Mouse (Mus musculus) liver, embryonic 12.5 days (tissue): ENCODE results near the gene Eps8l2. TPM values are rescaled to one million over a fixed set of nuclear protein-coding genes. Genes with fewer than 3 reads are reported as not detected.

ENCODE experiments used
- ATAC-seq: fragments of 200-750 bp; cut with Nextera tagmentation; 2 replicates; pipeline ENCODE4 v1.8.0; 2017; ENCODE audit warnings: moderate number of reproducible peaks, mild to moderate bottlenecking, moderate library complexity
- H3K27ac ChIP-seq: fragments of 300-500 bp; sonication (generic); 2 replicates; pipeline ENCODE4 v1.5.1; 2016; ENCODE audit warnings: mild to moderate bottlenecking
- H3K27me3 ChIP-seq: fragments of 300-500 bp; sonication (generic); replicated peaks from 2 replicates; pipeline ENCODE4 v1.6.1; 2016; ENCODE audit warnings: mild to moderate bottlenecking, moderate library complexity
- H3K36me3 ChIP-seq: fragments of 300-500 bp; sonication (generic); 2 replicates; pipeline ENCODE4 v1.6.1; 2016; ENCODE audit warnings: mild to moderate bottlenecking, moderate library complexity
- H3K4me1 ChIP-seq: fragments of 300-500 bp; sonication (generic); 2 replicates; pipeline ENCODE4 v1.6.1; 2016
- H3K4me2 ChIP-seq: fragments of 300-500 bp; sonication (generic); 2 replicates; pipeline ENCODE4 v1.6.1; 2016; ENCODE audit warnings: mild to moderate bottlenecking, moderate library complexity
- H3K4me3 ChIP-seq: fragments of 300-500 bp; sonication (generic); 2 replicates; pipeline ENCODE4 v1.5.1; 2016; ENCODE audit warnings: mild to moderate bottlenecking, moderate library complexity
- H3K9ac ChIP-seq: fragments of 300-500 bp; sonication (generic); 2 replicates; pipeline ENCODE4 v1.6.1; 2016; ENCODE audit warnings: mild to moderate bottlenecking, moderate library complexity
- H3K9me3 ChIP-seq: fragments of 300-500 bp; sonication (generic); replicated peaks from 2 replicates; pipeline ENCODE4 v1.6.1; 2016; ENCODE audit warnings: mild to moderate bottlenecking, moderate library complexity
- WGBS: fragments of 180-500 bp; shearing (Covaris S2); methylation state at CpG from one replicate; pipeline ENCODE4 v1.1.7; 2016; ENCODE audit not compliant: insufficient replicate concordance; 5-methylcytosine and 5-hydroxymethylcytosine counted together
- polyA plus RNA-seq: library from polyadenylated mRNA; unstranded; fragments of >200 nt; fragmentation: Nextera tagmentation; extraction: Ambion mirVana; gene quantifications from 2 replicates; pipeline ENCODE4 v1.2.1, GENCODE M21; 2016

Gene Eps8l2
- polyA plus RNA-seq, 1 experiment from 2014 or later, result 4.9 TPM

DNA sequence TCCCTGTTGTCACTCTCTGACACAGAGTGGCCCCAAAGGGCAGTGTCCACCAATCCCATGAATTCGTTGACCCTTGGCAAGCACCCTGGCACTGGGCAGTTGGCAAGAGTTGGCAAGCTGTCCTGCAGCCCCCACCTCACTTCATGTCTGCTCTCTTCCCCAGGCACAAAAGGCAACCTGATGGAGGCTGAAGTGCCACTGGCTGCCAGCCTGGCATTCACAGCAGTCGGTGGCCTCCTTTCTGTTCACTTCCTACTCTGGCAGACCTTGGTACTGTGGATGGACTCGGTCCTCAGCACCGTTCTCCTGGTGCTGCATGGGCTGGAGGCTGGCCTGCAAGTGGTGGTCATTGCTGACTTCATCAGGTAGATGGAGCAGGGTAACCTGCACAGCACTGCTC is 3.0 kb upstream of the Eps8l2 start:
- H3K9me3 ChIP-seq, result no peaks in the 10 kb centered on the region
- H3K36me3 ChIP-seq, result peaks cover 40% of the 10 kb centered on the region
- 68% methylated on average over 4 of the region's 4 CpGs for WGBS
- ATAC-seq, result no peak
- peaks cover 26% of the 10 kb centered on the region for H3K27me3 ChIP-seq
- H3K4me1 ChIP-seq, result peaks cover 22% of the 10 kb centered on the region
- H3K9ac ChIP-seq, result no peak overlapping the region
- no peak overlapping the region for H3K4me2 ChIP-seq
- no peak overlapping the region for H3K27ac ChIP-seq
- no peak overlapping the region for H3K4me3 ChIP-seq

DNA sequence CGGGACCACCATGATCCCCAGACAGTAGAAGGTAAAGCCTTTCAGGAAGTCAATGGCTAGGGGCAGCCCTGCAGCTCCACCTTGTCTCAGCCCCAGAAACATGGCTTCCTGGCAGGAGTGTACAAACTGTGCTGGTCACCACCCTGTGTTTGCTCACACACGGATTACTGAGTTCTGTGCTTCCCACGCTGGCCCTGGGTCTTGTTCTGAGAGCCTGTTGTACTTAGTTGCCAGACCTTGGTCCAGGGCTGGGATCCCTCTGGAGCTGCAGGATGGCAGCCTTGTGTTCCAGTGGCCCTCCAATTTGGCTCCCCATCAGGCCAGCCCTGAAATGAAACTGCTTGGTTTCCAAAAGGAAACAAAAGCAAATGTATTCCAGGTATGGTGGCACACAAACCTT is 2.4 kb upstream of the Eps8l2 start:
- peaks cover 22% of the 10 kb centered on the region for H3K4me1 ChIP-seq
- no peak for ATAC-seq
- no peaks in the 10 kb centered on the region for H3K9me3 ChIP-seq
- no peak overlapping the region for H3K27ac ChIP-seq
- H3K9ac ChIP-seq, result no peak overlapping the region
- peaks cover 39% of the 10 kb centered on the region for H3K36me3 ChIP-seq
- H3K4me3 ChIP-seq, result no peak overlapping the region
- WGBS, result 67% methylated on average over 3 of the region's 3 CpGs
- peaks cover 26% of the 10 kb centered on the region for H3K27me3 ChIP-seq
- H3K4me2 ChIP-seq, result no peak overlapping the region

DNA sequence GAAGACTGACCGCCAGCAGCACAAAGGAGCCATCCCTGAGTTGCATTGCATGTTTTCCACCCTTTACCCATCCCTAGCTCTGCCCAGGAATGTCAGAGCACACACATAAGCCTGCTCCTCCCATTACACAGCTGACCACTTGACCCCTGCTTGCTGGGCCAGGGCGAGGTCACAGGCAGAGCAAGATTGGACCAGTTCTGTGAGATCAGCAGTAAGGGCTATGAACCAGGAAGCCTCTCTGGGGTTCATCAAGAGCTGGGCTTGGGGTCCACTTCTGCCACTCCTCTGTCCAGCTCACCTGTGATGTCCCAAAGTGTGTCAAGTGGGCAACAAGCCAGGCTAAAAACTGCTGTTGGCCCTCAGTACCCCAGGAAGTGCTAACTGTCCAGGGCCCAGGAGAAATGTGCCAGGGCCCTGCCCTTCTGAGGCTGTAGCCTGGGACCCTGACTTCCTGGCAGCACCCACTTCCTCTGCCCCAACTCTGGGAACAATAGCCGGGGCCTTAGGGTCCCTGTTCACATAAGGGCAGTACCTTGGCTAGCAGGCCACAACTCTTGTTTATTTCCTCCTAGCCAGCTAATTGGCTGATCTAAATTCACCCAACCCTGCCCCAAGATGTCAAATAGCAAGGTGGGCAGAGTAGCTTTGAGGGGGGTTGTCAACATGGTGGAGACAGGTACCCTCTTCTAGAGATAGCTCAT is 814 bp upstream of the Eps8l2 start:
- Histone ChIP-seq H3K36me3 (peaks cover 29% of the 10 kb centered on the region), H3K9ac (no peak overlapping the region), H3K4me3 (no peak overlapping the region), H3K27ac (no peak overlapping the region), H3K4me1 (peaks cover 22% of the 10 kb centered on the region), H3K9me3 (no peaks in the 10 kb centered on the region), H3K4me2 (peak overlapping the region; percentile 64), H3K27me3 (peaks cover 28% of the 10 kb centered on the region)
- 61% methylated on average over 3 of the region's 3 CpGs for WGBS
- ATAC-seq, result no peak

DNA sequence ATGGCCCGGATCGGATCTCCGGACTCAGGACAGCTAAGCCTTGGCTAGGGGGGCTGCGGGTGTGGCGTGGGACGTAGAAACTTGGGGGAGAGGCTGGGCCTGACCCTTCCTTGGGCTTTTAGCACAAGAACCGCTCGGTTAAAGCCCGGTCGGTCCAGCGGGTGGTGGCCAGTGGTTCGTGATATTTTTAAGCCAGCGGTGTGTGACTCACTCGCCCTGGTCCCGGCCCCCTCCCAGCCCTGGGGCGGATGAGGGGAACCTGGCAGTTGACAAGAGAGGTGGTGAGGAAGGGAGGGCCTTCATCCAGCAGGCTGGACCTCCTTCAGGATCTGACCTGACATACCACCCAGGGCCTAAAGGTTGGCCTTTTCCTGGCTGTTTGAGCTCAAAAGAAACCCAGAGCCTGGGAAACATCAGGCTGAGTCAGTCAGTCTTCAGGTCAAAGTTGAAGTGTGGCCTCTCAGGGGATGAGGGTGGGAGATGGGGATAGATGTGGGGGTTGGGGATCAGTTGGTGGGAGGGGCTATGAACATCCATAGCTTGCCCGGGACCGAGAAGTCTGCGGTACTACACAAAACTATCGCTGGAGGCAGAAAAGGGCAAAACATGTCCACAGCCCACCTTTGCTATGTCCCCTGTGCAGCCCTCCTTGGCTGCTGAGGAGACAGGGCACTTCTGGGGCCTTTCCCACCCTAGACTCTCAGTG is 688 bp downstream of the Eps8l2 start:
- H3K27ac ChIP-seq, result no peak overlapping the region
- no peaks in the 10 kb centered on the region for H3K9me3 ChIP-seq
- peak overlapping the region; percentile 53; the same call in 1 of the 2 replicates for H3K9ac ChIP-seq
- ATAC-seq, result no peak
- H3K36me3 ChIP-seq, result peaks cover 19% of the 10 kb centered on the region; the same call in 1 of the 2 replicates
- H3K27me3 ChIP-seq, result peaks cover 37% of the 10 kb centered on the region
- peak overlapping the region; percentile 64 for H3K4me2 ChIP-seq
- peak overlapping the region; percentile 36 for H3K4me3 ChIP-seq
- 42% methylated on average over 20 of the region's 20 CpGs for WGBS
- H3K4me1 ChIP-seq, result peaks cover 22% of the 10 kb centered on the region

DNA sequence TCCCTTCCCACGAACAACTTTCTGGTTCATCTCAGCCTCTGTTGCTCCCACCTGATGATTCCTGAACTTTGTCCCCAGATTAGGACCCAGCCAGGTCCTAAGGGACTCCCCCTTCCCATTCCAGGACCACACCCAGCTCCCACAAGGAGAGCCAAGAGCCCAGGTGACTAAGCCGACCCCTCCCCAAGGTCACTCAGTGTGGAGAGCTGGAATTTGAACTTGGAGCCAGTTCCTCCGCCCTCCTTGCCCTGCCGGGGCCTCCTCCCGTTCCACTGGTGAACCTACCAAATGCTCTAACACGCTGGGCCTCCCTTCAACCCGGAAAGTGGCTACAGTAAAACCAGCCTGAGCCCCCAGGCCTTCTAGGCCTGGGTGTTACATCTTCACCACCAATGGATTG is 1.3 kb downstream of the Eps8l2 start:
- ATAC-seq, result no peak
- Histone ChIP-seq H3K9me3 (no peaks in the 10 kb centered on the region), H3K4me1 (peaks cover 22% of the 10 kb centered on the region), H3K4me3 (no peak overlapping the region), H3K4me2 (no peak overlapping the region; the same call in 1 of the 2 replicates), H3K27ac (peak overlapping the region; percentile 27), H3K36me3 (peaks cover 12% of the 10 kb centered on the region; the same call in 1 of the 2 replicates), H3K27me3 (peaks cover 37% of the 10 kb centered on the region), H3K9ac (no peak overlapping the region)
- WGBS, result 70% methylated on average over 7 of the region's 7 CpGs

DNA sequence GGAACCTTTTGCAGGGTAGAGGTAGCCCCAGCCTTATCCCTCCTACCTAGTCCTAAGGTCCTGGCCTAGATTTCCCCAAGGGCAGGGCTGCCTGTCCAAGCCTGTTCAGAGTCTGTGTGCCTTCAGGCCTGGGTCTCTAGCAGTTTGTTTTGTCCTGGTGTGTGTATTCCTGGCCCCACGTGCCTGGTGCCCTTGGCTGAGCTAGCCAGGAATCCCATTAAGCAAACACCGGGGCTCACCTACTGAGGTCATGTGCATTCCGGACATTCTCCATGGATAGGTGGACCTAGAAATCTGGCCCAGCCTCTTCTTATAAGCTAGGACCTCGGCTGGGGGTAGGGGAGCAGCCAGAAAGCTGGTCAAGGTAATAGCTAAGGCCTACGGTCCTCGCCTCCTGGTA is 1.8 kb downstream of the Eps8l2 start:
- ATAC-seq, result peak; percentile 23; the same call in 1 of the 2 replicates
- H3K36me3 ChIP-seq, result peaks cover 9% of the 10 kb centered on the region; the same call in 1 of the 2 replicates
- no peaks in the 10 kb centered on the region for H3K9me3 ChIP-seq
- H3K27me3 ChIP-seq, result peaks cover 37% of the 10 kb centered on the region
- peak overlapping the region; percentile 38 for H3K27ac ChIP-seq
- no peak overlapping the region for H3K4me3 ChIP-seq
- H3K4me2 ChIP-seq, result no peak overlapping the region; the same call in 1 of the 2 replicates
- no peak overlapping the region for H3K9ac ChIP-seq
- peaks cover 22% of the 10 kb centered on the region for H3K4me1 ChIP-seq
- WGBS, result 68% methylated on average over 6 of the region's 6 CpGs

DNA sequence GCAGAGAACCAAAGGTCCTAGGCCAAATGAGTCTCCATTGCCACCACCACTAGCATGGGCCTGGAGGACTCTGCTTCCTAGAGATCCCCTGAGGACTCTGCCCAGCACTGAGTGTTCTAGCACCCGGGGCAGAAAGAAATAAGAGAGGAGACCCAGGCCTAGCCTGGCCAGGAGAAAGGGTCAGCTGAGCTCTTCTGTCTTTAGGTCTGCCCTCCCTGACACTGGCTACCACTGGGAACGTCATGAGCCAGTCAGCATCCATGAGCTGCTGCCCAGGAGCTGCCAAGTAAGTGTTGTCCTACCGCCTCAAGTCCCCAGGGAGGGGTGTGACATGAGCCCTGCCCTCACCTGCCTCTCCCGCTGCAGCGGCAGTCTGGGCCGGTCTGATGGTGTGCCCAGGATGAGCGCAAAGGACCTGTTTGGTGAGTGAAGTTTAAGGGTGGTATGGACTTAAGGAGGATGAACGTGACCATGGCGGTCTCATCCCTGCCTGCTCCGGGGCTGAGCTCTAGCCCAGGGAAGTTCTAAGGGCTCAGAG is 3.1 kb downstream of the Eps8l2 start:
- Histone ChIP-seq H3K4me3 (no peak overlapping the region), H3K27ac (no peak overlapping the region), H3K36me3 (no peaks in the 10 kb centered on the region), H3K4me1 (peaks cover 22% of the 10 kb centered on the region), H3K27me3 (peaks cover 37% of the 10 kb centered on the region), H3K9me3 (no peaks in the 10 kb centered on the region), H3K9ac (no peak overlapping the region), H3K4me2 (no peak overlapping the region)
- no peak for ATAC-seq
- WGBS, result 73% methylated on average over 10 of the region's 10 CpGs

DNA sequence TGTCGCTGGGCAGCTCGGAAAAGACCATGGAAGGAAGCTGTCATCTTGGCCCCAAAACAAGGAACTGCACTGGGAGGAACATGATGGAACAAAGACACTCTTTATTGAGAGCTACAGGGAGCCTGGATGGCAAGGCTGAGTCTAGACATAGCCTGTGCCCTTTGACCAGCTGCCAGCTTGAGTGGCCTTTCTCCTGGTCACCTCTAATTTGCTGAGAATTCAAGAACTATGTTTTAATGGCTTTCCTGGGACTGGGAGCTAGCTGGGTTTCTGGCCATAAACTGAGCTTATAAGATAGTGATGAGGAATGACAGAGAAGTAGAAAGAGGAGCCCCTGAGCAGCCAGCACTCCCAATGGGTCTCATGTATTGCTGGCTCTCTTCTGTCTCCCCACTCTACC is 4.5 kb downstream of the Eps8l2 start:
- 67% methylated on average over 2 of the region's 2 CpGs for WGBS
- ATAC-seq, result no peak
- Histone ChIP-seq H3K4me1 (peaks cover 15% of the 10 kb centered on the region), H3K36me3 (no peaks in the 10 kb centered on the region), H3K27ac (no peak overlapping the region), H3K4me3 (no peak overlapping the region), H3K9ac (no peak overlapping the region), H3K4me2 (no peak overlapping the region), H3K9me3 (no peaks in the 10 kb centered on the region), H3K27me3 (peaks cover 32% of the 10 kb centered on the region)

DNA sequence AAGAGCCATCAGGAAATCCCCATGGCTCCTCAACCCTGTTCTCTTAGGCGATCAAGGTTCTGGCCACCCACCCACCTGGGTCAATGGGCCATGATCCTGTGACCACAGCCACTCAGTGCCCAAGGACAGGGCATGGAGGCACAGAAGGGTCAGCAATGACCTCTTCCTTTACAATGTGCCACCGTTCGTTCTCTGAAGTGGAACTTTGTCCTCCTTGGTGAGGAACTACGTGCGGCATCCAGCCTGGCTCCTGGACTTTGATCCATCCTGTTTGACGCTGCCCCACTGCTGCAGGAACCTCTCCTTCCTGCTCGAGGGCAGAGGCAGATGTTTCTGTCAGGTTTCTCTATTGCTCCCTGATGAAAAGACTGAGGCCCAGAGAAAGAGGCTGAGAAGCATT is 5.0 kb downstream of the Eps8l2 start:
- H3K4me1 ChIP-seq, result peaks cover 10% of the 10 kb centered on the region
- H3K36me3 ChIP-seq, result no peaks in the 10 kb centered on the region
- H3K4me2 ChIP-seq, result no peak overlapping the region
- H3K27ac ChIP-seq, result no peak overlapping the region
- no peak for ATAC-seq
- H3K27me3 ChIP-seq, result peaks cover 28% of the 10 kb centered on the region
- H3K9me3 ChIP-seq, result no peaks in the 10 kb centered on the region
- WGBS, result 51% methylated on average over 7 of the region's 7 CpGs
- no peak overlapping the region for H3K9ac ChIP-seq
- no peak overlapping the region for H3K4me3 ChIP-seq

DNA sequence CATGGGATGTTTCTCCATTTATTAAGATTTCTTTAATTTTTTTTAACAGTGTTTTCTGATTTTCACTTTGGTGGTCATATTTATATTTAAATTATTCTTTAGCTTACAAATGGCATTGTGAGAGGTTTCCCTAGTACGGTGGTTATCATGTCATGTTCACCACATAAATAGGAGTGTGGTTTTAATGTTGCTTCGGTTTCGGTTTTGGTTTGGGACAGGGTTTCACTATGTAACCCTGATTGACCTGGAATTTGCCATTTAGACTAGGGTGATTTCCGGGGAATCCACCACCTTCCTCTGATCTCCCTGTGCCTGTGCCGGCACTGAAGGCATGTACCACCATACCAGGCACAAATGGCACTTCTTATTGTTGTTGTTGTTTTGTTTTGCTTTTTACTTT is 6.1 kb downstream of the Eps8l2 start:
- ATAC-seq, result no peak
- no peak overlapping the region for H3K4me2 ChIP-seq
- 83% methylated on average over 5 of the region's 5 CpGs for WGBS

DNA sequence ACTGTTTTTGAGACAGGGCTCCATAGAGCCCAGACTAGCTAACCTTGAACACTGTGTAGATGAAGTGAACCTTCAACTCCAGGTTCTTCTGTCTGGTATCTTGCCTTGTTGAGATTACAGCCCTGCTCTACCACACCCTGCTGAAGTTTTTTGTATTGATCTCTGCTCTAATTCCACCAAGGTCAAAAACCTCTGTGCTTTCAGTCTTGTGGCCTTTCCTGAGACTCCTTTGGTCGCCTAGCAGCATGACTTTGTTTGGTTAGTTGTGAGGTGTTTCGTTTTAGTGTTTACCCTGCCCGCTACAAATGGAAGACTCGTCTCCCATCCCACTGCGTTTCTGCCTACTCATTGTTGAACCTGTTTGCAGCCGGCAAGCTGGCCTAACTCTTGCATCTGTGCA is 12.4 kb downstream of the Eps8l2 start:
- Histone ChIP-seq H3K4me2 (no peak overlapping the region), H3K9me3 (no peaks in the 10 kb centered on the region), H3K4me3 (no peak overlapping the region), H3K27ac (no peak overlapping the region), H3K27me3 (peaks cover 15% of the 10 kb centered on the region; the same call in 1 of the 2 replicates), H3K4me1 (peaks cover 11% of the 10 kb centered on the region; the same call in 1 of the 2 replicates), H3K9ac (no peak overlapping the region), H3K36me3 (no peaks in the 10 kb centered on the region)
- 66% methylated on average over 6 of the region's 6 CpGs for WGBS
- no peak for ATAC-seq

More for the DNA sequence above, 6.1 kb downstream of the Eps8l2 start:
- no peaks in the 10 kb centered on the region for H3K4me1 ChIP-seq
- no peaks in the 10 kb centered on the region for H3K9me3 ChIP-seq
- H3K27me3 ChIP-seq, result peaks cover 18% of the 10 kb centered on the region; the same call in 1 of the 2 replicates
- H3K9ac ChIP-seq, result no peak overlapping the region
- no peaks in the 10 kb centered on the region for H3K36me3 ChIP-seq
- no peak overlapping the region for H3K27ac ChIP-seq
- no peak overlapping the region for H3K4me3 ChIP-seq

DNA sequence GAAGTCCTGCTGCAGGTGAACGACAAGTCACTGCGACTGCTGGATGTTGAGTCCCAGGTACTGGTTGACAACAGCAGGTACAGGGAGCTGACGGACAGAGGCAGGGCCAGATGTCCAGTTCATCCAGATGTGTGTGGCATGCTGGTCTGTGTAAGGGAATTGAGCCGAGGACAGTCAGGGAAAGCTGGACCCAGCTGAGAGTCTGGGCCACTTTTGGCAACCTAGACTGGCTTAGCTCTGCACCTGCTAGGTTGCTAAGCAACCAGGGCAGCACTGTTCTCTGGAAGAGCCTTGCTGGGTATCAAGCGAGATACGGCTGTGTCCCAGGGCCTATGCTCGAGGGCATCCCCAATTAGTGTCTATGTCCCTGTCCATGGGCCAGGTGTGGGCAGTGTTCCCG is 16.4 kb downstream of the Eps8l2 start:
- no peaks in the 10 kb centered on the region for H3K36me3 ChIP-seq
- 64% methylated on average over 8 of the region's 8 CpGs for WGBS

More for the DNA sequence above, 16.4 kb downstream of the Eps8l2 start:
- H3K4me3 ChIP-seq, result no peak overlapping the region
- no peak overlapping the region for H3K9ac ChIP-seq
- H3K27ac ChIP-seq, result no peak overlapping the region
- no peak for ATAC-seq
- H3K9me3 ChIP-seq, result no peaks in the 10 kb centered on the region
- peaks cover 40% of the 10 kb centered on the region for H3K27me3 ChIP-seq
- no peak overlapping the region for H3K4me2 ChIP-seq
- H3K4me1 ChIP-seq, result peaks cover 15% of the 10 kb centered on the region; the same call in 1 of the 2 replicates
